Mouse (Mus musculus): Measurements from ENCODE around the gene Relb.

DNA sequence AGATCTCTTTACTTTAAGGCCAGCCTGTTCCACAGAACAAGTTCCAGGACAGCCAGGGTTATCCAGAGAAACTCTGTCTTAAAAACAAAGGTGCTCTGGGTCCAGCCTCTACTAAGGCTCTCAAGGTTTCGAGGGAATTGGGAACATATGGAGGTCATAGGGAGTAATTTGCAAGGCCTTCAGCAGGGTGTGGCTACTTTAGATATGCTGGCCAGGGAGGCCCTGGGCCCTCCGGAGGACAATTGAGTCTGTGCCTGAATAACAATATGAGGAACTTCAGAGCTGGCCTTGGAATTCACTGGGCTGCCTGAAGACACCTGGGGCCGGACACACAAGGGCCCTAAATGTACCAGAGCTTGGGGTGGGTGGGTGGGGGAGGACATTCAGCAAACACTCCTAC is 53.7 kb downstream of the Relb start:
- no peak for TF ChIP-seq CTCF (IDR thresholded peaks at IDR 0.05)
- TF ChIP-seq EP300 (IDR thresholded peaks at IDR 0.05), result no peak

Measured in lung, postnatal 0 days (tissue).